Mouse (Mus musculus) cerebellum, adult 2 months (tissue): ENCODE measurements around the gene L3mbtl4. TPM values are rescaled to one million over a fixed set of nuclear protein-coding genes. Genes with fewer than 3 reads are reported as not detected.
A peak's percentile ranks its signal among the peaks of the same experiment; 100 is the strongest.
"Not testable (repeated sequence)": the region's sequence is repeated elsewhere in the genome, so short reads cannot be mapped to it uniquely, and the experiment has no call there.

Experiments used
- DNase-seq, 2 experiments: peaks; one replicate each; pipeline ENCODE4 v3.0.0; 2021
- H3K27ac ChIP-seq: fragments of 200-500 bp; 2 replicates; pipeline ENCODE4 v1.5.1; 2012; ENCODE audit warnings: low read length, control low read depth, inconsistent platforms; ENCODE audit not compliant: insufficient read depth
- H3K27me3 ChIP-seq: fragments of 200-500 bp; 2 replicates; pipeline ENCODE4 v1.6.1; 2012; ENCODE audit warnings: inconsistent platforms, mild to moderate bottlenecking, low read length, moderate library complexity; ENCODE audit not compliant: control insufficient read depth, insufficient read depth
- H3K4me1 ChIP-seq: fragments of 200-500 bp; 2 replicates; pipeline ENCODE4 v1.6.1; 2011; ENCODE audit warnings: low read length; ENCODE audit not compliant: control insufficient read depth, insufficient read depth
- H3K4me3 ChIP-seq: fragments of 200-500 bp; replicated peaks from 2 replicates; pipeline ENCODE3; 2011; ENCODE audit warnings: mild to moderate bottlenecking, low read depth, low read length, control low read depth; ENCODE audit not compliant: insufficient read depth
- CTCF ChIP-seq: fragments of 200-500 bp; IDR thresholded peaks from 2 replicates; pipeline ENCODE4 v1.5.1; 2011; ENCODE audit warnings: low read depth, mild to moderate bottlenecking, control low read depth, low read length, moderate library complexity, borderline replicate concordance; ENCODE audit not compliant: insufficient read depth
- POLR2A ChIP-seq: fragments of 200-500 bp; IDR thresholded peaks from 2 replicates; pipeline ENCODE4 v1.6.1; 2011; ENCODE audit warnings: low read length, control low read depth, borderline replicate concordance; ENCODE audit not compliant: insufficient read depth
- WGBS: fragments of 180-500 bp; shearing (Covaris S2); methylation state at CpG from one replicate; pipeline ENCODE4 v1.1.7; 2018; 5-methylcytosine and 5-hydroxymethylcytosine counted together
- polyA plus RNA-seq: library from polyadenylated mRNA; depleted of rRNA; stranded (reverse); fragments of >200 nt; gene quantifications from 2 replicates; pipeline ENCODE4 v1.2.3, GENCODE M21; 2012

Gene L3mbtl4
- polyA plus RNA-seq, 1 experiment: 1.4 TPM

DNA sequence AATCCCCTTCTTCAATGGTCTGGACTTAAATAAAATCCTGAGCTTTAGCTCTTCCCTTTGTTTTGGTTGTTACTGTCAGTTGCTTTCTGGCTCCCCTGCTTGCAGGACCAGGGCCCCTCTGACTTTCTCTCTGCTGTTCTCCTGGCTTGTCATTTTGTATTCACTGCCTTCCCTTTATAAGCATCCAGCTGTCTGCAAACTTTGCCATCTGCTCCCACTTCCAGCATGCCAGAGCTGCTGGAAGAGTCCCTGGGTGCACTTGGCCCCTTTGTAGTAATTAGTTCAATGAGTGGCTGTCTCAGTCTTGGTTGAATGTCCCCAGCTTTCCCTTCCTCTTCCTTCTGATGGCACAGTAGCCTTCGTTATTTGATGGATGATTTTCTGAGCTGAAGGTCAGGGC, 132.4 kb downstream of the L3mbtl4 start:
- no peak overlapping the region for H3K4me3 ChIP-seq
- H3K27ac ChIP-seq: no peak overlapping the region
- 12% methylated on average over 1 of the region's 1 CpGs for WGBS
- DNase-seq: peak in 1 of 2 experiments; percentile 2
- TF ChIP-seq POLR2A: no peak
- TF ChIP-seq CTCF: no peak
- no peaks in the 10 kb centered on the region for H3K4me1 ChIP-seq
- no peaks in the 10 kb centered on the region for H3K27me3 ChIP-seq

- WGBS: 28% methylated on average over 1 of the region's 1 CpGs
- not testable (repeated sequence) for DNase-seq
These were observed 133.5 kb downstream of the L3mbtl4 start for GRCm38 (mm10) chr17:68407121-68407520.

DNA sequence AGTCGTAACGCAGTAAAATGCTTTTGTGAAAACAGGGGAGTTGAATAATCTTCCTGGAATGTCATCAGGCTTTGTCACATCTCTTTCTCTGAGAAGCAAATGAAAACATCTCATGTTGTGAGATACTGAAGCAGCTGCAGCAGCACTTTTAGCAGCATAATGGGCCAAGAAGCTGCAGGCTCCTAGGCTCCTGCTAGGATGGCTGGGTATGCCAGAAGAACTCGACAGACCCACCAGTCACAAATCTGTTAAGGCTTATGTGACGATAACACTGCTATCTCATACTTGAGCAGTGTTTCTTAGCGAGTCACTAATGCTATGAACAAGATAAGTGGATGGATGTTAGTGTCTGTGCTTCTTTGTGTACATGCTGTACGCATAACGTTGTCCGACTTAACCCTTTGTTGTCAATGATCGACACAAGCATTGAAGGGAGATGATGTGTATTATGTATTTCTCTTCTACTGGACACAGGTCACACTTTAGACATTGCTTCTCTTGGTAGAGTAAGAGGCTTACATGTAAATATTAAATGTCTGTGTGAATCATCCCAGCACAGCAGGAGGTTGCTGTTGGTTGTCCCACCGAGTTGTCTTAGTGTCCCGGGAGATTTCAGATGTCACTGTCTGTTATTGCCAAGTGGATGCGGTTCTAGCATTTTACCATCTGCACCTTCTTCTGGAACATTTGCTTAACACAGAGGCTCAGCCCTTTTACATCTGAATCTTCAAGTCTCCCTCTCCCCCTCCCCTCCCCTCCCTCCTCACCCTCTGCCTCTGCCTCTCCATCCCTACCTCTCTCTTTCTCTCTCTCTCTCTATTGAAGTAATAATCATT, 149.3 kb downstream of the L3mbtl4 start:
- WGBS: 16% methylated on average over 12 of the region's 12 CpGs
- no peak for TF ChIP-seq CTCF
- TF ChIP-seq POLR2A: no peak
- H3K4me3 ChIP-seq: no peak overlapping the region
- DNase-seq: peak in 1 of 2 experiments; percentile 1
- no peak overlapping the region for H3K27ac ChIP-seq
- no peaks in the 10 kb centered on the region for H3K4me1 ChIP-seq
- H3K27me3 ChIP-seq: no peaks in the 10 kb centered on the region

More at GRCm38 (mm10) chr17:68407121-68407520, 133.5 kb downstream of the L3mbtl4 start:
- not testable (repeated sequence) for H3K4me1 ChIP-seq, H3K27ac ChIP-seq, H3K27me3 ChIP-seq, H3K4me3 ChIP-seq

DNA sequence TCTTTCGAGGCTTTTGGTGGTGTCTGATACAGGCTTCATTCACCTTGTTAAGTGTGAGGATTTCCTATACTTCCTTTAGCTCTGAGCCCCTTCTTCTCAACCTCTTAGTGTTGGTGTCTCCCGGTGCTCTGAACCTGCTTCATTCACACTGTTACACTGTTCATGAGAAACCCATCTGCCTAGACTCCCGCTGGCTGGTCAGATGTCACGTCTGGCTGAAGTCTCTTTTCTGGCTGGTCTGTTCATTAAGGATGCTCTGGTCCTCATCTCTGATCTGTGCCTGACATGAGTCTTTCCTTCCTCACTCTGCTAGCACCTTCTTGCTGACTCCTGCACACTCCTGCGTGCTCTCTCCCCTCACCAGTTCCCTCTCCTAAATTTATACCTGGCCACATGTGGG, 160.0 kb downstream of the L3mbtl4 start:
- H3K27me3 ChIP-seq: no peaks in the 10 kb centered on the region
- H3K4me3 ChIP-seq: no peak overlapping the region
- H3K4me1 ChIP-seq: no peaks in the 10 kb centered on the region
- DNase-seq: no peak
- H3K27ac ChIP-seq: no peak overlapping the region
- WGBS: 44% methylated on average over 5 of the region's 5 CpGs
- TF ChIP-seq POLR2A: no peak
- no peak for TF ChIP-seq CTCF

DNA sequence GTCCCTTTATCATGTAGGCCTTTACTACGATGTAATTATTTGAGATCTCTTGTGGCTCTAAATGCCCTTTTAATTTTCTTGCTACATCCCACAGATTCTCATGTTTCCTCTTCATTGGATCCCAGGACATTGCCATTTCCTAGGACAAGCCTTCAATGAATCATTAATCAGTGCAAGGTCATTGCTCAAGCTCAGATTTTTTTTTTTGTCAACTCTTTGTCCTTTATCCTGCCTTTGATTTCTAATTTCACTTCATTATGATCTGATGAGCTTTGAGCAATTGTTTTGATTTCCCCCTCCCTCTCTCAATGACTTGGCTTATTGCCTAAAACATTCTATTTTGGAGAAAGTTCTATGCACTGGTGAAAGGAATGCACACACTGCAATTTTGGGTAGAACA, 177.3 kb downstream of the L3mbtl4 start:
- no peak for TF ChIP-seq POLR2A
- TF ChIP-seq CTCF: no peak
- no peak for DNase-seq
- Histone ChIP-seq H3K27ac (no peak overlapping the region), H3K4me3 (no peak overlapping the region), H3K4me1 (no peaks in the 10 kb centered on the region), H3K27me3 (no peaks in the 10 kb centered on the region)
- WGBS: 71% methylated on average over 1 of the region's 1 CpGs

DNA sequence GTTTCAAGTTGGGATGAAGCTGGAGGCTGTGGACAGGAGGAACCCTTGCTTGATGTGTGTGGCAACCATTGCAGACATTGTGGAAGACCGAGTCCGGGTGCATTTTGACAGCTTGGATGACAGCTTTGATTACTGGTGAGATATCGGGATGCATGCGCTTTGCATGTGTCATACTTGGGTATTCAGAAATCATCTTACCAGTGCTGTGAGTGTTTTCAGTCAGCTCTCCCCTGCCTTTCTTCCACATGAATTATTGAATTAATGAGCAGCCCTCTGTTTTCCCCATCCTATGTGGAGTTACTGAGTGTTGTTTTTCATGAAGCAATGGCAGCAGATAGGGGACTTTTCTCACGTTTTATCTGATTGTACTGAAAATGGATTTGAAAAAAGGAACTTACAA, 187.9 kb downstream of the L3mbtl4 start:
- no peak overlapping the region for H3K4me3 ChIP-seq
- DNase-seq: no peak
- H3K27ac ChIP-seq: no peak overlapping the region
- TF ChIP-seq POLR2A (no peak), CTCF (no peak)
- H3K27me3 ChIP-seq: no peaks in the 10 kb centered on the region
- no peaks in the 10 kb centered on the region for H3K4me1 ChIP-seq
- 71% methylated on average over 5 of the region's 5 CpGs for WGBS

GRCm38 (mm10) chr17:68467311-68467710, 193.7 kb downstream of the L3mbtl4 start:
- no peaks in the 10 kb centered on the region for H3K27me3 ChIP-seq
- DNase-seq: no peak
- H3K27ac ChIP-seq: no peak overlapping the region
- 9% methylated on average over 1 of the region's 1 CpGs for WGBS
- no peak overlapping the region for H3K4me3 ChIP-seq
- TF ChIP-seq POLR2A (no peak), CTCF (no peak)
- no peaks in the 10 kb centered on the region for H3K4me1 ChIP-seq

DNA sequence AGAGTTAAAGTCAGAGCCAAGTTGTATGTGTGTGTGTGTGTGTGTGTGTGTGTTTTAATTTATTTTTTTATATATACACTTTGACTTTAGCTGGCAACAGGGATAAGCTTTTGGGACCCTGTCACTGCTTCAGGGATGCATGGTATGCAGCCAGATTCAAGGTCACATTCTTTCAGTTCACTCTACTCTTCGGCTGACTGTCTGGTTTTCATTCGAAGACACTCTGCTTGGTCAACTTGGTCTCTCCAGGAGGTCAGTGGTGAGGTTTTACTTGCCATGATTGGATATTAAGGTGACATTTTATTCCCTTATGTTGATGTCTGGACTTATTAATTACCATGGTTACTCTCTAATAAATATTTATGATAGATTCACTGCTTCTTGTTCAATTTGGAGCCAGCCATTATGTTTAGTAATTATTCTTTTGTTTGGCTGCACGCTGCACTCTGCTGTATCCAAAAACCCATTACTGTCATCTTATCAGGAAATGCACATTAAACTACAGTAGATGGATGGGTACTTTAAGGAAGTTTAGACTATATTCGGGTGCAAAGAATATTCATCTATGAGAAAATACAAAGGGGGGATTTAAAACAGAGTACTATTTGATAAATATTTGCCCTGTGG, 216.6 kb downstream of the L3mbtl4 start:
- Histone ChIP-seq H3K4me1 (peaks cover 3% of the 10 kb centered on the region), H3K27ac (no peak overlapping the region), H3K27me3 (no peaks in the 10 kb centered on the region), H3K4me3 (no peak overlapping the region)
- no peak for DNase-seq
- no peak for TF ChIP-seq POLR2A
- TF ChIP-seq CTCF: no peak
- WGBS: 59% methylated on average over 4 of the region's 4 CpGs
